Mouse (Mus musculus) small intestine, adult 2 months (tissue): ENCODE results near the gene Chn2. TPM values are rescaled to one million over a fixed set of nuclear protein-coding genes. Genes with fewer than 3 reads are reported as not detected.

ENCODE experiments used
- H3K27ac ChIP-seq: fragments of 200-500 bp; 2 replicates; pipeline ENCODE4 v1.5.1; 2012; ENCODE audit warnings: low read depth, low read length, control low read depth, inconsistent platforms; ENCODE audit not compliant: insufficient read depth
- H3K27me3 ChIP-seq: fragments of 200-500 bp; 2 replicates; pipeline ENCODE4 v1.6.1; 2012; ENCODE audit warnings: mild to moderate bottlenecking, moderate library complexity, low read length, inconsistent platforms; ENCODE audit not compliant: control insufficient read depth, insufficient read depth
- H3K36me3 ChIP-seq: fragments of 200-500 bp; 2 replicates; pipeline ENCODE4 v1.6.1; 2012; ENCODE audit warnings: mild to moderate bottlenecking, low read length, control low read depth, inconsistent platforms; ENCODE audit not compliant: control insufficient read depth, insufficient read depth
- H3K4me1 ChIP-seq: fragments of 200-500 bp; 2 replicates; pipeline ENCODE4 v1.6.1; 2012; ENCODE audit warnings: low read length, inconsistent platforms, mixed read lengths; ENCODE audit not compliant: control insufficient read depth, insufficient read depth, insufficient read length
- H3K4me3 ChIP-seq: fragments of 200-500 bp; 2 replicates; pipeline ENCODE4 v1.5.1; 2012; ENCODE audit warnings: low read depth, mild to moderate bottlenecking, control low read depth, inconsistent platforms, low read length, moderate library complexity
- CTCF ChIP-seq: fragments of 200-500 bp; IDR thresholded peaks from 2 replicates; pipeline ENCODE4 v1.5.1; 2012; ENCODE audit warnings: low read depth, mild to moderate bottlenecking, control low read depth, inconsistent platforms, low read length, moderate library complexity, mixed read lengths; ENCODE audit not compliant: insufficient replicate concordance, insufficient read length; ENCODE audit errors: extremely low read depth
- POLR2A ChIP-seq: fragments of 200-500 bp; IDR thresholded peaks from 2 replicates; pipeline ENCODE4 v1.6.1; 2012; ENCODE audit warnings: low read depth, mild to moderate bottlenecking, control low read depth, inconsistent platforms, low read length, moderate library complexity
- WGBS: fragments of 180-500 bp; shearing (Covaris S2); methylation state at CpG from one replicate; pipeline ENCODE4 v1.1.7; 2018; 5-methylcytosine and 5-hydroxymethylcytosine counted together
- polyA plus RNA-seq: library from polyadenylated mRNA; depleted of rRNA; stranded (reverse); fragments of >200 nt; gene quantifications from 2 replicates; pipeline ENCODE4 v1.2.3, GENCODE M21; 2012

The Chn2 gene
- polyA plus RNA-seq, 1 experiment = 53.5 TPM

DNA sequence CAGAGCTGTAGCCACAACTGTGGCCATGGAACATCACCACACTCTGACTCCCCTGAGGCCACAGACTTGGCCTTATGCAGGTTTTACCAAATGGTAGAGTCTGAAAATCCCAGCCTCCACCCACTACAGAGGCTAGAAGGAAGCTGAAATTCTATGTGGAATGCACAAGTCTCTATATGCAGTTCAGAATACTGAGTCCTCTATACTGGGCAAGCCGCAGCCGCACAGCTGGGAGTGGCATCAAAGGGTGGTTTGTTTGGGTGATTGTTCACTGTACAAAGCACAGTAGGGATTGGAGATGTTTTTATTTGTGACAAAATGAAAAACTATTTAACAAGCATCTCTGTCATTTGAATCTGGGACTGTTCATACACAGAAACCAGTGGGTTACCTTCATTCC is 224.5 kb downstream of the Chn2 start:
- no peak for TF ChIP-seq CTCF
- TF ChIP-seq POLR2A = no peak
- Histone ChIP-seq H3K27me3 (no peaks in the 10 kb centered on the region), H3K27ac (no peak overlapping the region), H3K36me3 (no peaks in the 10 kb centered on the region; the same call in 1 of the 2 replicates), H3K4me1 (peaks cover 8% of the 10 kb centered on the region; the same call in 1 of the 2 replicates), H3K4me3 (no peak overlapping the region)
- WGBS = 96% methylated on average over 2 of the region's 2 CpGs

DNA sequence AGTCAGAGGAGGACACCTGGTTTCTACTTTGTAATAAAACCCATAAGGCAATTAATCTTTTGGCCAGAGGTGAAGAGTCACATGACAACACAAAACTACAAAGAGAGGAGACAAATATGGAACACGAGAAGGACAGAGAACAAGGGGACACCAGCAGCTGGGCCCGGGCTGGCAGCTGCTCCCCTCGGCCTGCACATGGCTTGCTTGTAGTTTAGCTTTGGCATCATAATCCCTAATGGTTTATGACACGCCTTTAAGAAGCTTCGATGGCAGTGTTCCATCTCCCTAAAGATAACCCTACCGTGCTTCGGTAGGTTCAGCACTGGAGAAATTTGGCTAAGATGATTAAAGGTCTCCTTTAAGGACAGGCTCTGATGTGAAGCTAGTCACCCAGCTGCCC is 225.2 kb downstream of the Chn2 start:
- H3K4me3 ChIP-seq = no peak overlapping the region
- no peaks in the 10 kb centered on the region; the same call in 1 of the 2 replicates for H3K36me3 ChIP-seq
- TF ChIP-seq CTCF (no peak), POLR2A (no peak)
- H3K27ac ChIP-seq = no peak overlapping the region
- H3K27me3 ChIP-seq = no peaks in the 10 kb centered on the region
- WGBS = 43% methylated on average over 7 of the region's 7 CpGs
- peaks cover 8% of the 10 kb centered on the region; the same call in 1 of the 2 replicates for H3K4me1 ChIP-seq

DNA sequence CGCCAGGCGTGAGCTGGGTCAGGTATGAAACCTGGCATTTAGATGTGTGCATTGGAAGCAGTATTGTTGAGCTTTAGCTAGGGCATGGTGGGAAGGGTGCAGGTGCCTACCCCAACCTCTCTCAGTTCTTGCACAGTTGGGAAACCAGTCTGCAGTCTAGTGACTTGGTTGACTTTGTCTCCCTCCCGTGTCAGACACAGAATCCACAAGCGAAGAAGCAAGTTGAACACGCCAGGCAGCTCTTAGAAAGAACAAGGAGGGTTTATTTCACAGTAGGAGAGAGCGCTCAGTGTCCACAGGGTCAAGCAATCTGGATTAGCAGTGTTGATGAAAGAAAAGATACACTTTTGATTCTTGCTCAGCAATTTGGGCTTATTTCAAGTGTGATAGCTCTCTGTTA is 226.0 kb downstream of the Chn2 start:
- TF ChIP-seq CTCF (no peak), POLR2A (no peak)
- Histone ChIP-seq H3K4me3 (no peak overlapping the region), H3K36me3 (no peaks in the 10 kb centered on the region; the same call in 1 of the 2 replicates), H3K27me3 (no peaks in the 10 kb centered on the region), H3K27ac (no peak overlapping the region), H3K4me1 (peaks cover 8% of the 10 kb centered on the region; the same call in 1 of the 2 replicates)
- WGBS = 97% methylated on average over 6 of the region's 6 CpGs

DNA sequence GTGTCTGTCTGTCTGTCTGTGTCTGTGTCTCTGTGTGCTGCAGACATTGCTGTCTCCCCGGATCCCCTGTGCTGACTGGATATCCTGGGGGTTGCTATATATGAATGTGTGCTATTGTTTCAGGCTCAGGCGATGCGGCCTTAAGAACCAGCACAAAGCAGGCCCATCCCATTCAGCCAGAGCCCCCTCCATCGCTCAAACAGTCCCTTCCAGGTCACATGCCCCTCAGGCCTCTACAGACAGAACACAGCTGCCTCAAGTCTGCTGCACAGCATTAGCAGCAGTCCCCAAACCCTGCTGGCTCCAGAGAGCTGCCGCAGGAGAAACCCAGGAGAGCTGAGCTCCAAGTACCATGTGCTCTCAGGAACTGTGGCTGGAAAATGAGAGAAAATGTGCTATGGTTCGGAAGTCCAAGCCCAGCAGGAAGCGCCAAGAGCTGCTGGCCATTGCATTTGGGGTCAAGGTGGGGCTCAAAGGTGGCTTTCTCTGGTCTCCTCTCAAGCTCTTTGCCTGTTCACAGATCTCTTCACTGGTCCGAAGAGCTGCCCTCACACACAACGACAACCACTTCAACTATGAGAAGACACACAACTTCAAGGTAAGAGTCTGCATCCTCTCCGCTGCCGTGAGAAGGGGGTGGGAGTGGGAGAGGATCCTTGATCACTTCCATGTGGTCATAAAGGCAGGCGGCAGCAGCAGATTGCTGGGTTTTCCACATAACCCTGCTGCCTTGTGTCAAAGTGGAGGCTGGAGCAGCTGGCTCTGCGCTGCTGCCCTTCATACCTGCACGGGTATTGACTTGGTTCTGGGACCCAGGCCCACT is 233.4 kb downstream of the Chn2 start:
- no peak for TF ChIP-seq CTCF
- no peaks in the 10 kb centered on the region for H3K27me3 ChIP-seq
- H3K27ac ChIP-seq = no peak overlapping the region
- H3K4me1 ChIP-seq = no peaks in the 10 kb centered on the region
- no peaks in the 10 kb centered on the region; the same call in 1 of the 2 replicates for H3K36me3 ChIP-seq
- 87% methylated on average over 14 of the region's 14 CpGs for WGBS
- no peak overlapping the region for H3K4me3 ChIP-seq

DNA sequence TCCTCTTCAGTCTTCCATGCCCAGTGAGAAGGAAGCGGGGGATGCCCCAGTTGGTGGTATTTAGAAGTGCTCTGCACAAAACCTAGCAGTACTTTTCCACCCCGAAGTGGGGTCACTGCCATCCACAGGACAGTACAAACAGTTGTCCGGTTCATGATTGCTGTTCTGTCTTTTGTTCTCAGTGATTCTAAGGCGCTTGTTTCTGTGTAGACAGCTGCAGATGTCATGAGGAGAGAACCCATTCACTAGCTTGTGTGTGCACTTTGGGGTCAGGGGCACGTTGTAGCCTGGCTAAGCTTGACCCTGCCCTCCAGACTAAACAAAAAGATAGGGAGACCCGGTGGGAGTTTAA is 234.0 kb downstream of the Chn2 start:
- Histone ChIP-seq H3K27me3 (no peaks in the 10 kb centered on the region), H3K4me3 (no peak overlapping the region), H3K27ac (no peak overlapping the region), H3K4me1 (no peaks in the 10 kb centered on the region; the same call in 1 of the 2 replicates), H3K36me3 (no peaks in the 10 kb centered on the region; the same call in 1 of the 2 replicates)
- TF ChIP-seq CTCF = no peak
- no peak for TF ChIP-seq POLR2A
- 73% methylated on average over 6 of the region's 6 CpGs for WGBS

DNA sequence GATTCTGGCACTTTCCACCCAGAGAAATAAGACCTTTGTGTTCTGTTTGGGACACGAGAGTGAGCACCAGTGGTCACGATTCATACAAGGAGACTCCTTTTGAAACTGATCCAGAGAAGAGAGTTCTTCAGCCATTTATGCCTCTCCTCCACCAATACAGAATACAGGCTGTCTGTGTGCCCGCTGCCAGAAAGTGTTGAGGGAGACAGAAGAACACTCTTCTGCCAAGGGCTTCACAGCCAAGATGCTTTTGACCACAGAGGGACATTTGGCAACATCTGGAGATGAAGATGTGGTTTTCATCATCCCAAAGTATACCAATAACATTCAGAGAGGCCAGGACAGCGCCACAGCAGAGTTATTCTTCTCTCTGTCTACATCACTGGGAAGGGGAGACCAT is 237.9 kb downstream of the Chn2 start:
- peaks cover 10% of the 10 kb centered on the region; the same call in 1 of the 2 replicates for H3K4me1 ChIP-seq
- H3K27me3 ChIP-seq = no peaks in the 10 kb centered on the region
- no peak overlapping the region for H3K27ac ChIP-seq
- no peak overlapping the region for H3K4me3 ChIP-seq
- WGBS = 83% methylated on average over 4 of the region's 4 CpGs
- no peaks in the 10 kb centered on the region for H3K36me3 ChIP-seq
- TF ChIP-seq POLR2A (no peak), CTCF (no peak)

DNA sequence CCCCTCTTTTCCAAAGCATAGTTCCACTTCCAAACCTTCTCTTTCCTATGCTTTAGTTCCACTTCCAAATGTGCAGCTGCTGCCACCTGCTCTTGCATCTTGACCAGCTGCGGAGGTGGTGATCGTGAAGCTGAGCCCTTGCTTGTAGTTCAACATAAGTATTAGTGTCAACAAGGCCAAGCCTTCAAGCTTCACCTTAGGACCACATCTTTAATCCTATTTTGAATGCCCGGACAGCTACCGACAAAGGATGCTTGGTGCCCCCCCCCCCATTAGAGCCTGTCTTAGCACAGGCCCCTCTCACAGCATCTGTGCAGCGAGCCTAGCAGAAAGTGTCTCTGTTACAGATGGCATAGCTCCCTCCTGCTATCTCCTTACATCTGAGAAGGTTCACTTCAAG is 238.5 kb downstream of the Chn2 start:
- H3K27ac ChIP-seq = no peak overlapping the region
- H3K4me3 ChIP-seq = no peak overlapping the region
- H3K36me3 ChIP-seq = no peaks in the 10 kb centered on the region
- peaks cover 10% of the 10 kb centered on the region; the same call in 1 of the 2 replicates for H3K4me1 ChIP-seq
- 82% methylated on average over 5 of the region's 5 CpGs for WGBS
- no peaks in the 10 kb centered on the region for H3K27me3 ChIP-seq
- TF ChIP-seq CTCF (no peak), POLR2A (no peak)
